Mouse (Mus musculus) B cell, adult 2 months (primary cell): ENCODE measurements around the gene Ttll8.

Experiments used
- DNase-seq, 2 experiments: peaks; one replicate each; pipeline ENCODE4 v3.0.0; 2022

Gene Ttll8

DNA sequence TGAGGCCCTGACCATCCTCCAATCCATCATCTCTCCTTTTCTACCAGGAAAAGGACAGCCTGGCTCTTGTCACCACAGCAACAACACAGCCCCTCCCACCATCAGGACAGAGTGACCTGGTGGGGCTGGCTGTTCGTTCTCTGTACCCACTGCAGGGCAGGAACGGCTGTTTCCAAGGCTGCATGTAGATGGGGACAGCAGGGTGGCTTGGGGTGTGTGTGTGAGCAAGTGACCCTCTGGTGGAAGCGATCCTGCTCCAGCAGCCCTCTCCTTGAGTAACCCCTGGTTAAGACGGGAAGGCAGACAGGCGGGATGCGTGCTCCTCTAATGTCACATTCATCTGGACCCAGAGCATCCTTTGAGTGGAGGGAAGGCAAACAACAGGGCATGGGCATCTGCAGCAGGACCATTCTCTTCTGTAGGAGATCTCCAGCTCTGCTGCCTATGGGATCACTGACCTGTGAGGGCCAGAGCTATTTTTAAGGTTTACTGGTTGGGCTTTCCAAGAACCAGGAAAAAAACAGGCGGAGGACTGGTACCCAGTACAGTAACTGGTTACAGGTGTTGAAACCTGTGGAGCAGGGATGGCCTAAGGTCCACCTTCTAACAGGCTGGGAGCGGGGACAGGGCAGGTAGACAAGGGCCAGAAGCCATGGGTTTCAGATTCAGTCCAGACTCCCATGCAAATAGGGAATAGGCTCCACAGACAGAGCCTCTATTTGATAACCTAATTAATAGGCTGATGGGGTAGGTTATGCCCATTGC, 94.8 kb downstream of the Ttll8 start:
- DNase-seq, result no peak

DNA sequence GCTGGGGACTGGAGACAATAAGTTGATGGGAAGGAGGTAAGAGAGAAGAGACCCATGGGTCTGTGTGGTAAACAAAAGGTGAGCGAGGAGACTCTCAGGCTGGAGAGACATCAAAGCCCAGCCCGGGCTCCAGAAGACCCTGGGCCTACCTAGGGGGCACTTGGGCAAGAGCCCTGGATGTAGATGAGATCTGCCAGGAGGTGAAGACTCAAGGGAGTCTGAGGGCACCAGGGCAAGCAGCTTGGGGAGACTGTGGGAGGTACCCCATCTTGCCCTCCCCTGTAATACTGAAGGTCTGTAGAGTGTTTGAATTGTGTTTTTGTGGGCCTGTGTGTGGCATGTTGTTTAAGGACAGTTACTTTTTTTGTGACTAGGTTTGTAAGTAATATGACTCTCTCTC, 95.5 kb downstream of the Ttll8 start:
- no peak for DNase-seq

DNA sequence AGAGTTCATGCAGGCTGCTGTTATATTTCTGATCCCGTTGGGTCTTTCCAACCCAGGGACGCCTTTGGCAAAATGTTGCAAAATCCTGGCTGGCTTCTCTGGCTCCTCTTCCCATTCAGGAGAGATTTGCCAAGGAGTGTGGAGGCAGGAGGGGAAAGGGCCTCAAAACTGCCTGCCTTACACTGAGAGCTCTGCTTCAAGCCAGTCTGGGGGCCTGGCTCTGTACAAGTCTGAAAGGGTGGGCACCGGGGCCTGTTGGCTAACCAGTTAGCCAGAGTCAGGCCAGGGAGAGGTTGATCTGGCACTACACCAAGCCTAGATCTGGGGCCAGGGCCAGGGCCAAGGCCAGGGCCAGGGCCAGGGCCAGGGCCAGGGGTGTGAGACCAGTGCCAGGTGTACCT, 96.1 kb downstream of the Ttll8 start:
- no peak for DNase-seq

DNA sequence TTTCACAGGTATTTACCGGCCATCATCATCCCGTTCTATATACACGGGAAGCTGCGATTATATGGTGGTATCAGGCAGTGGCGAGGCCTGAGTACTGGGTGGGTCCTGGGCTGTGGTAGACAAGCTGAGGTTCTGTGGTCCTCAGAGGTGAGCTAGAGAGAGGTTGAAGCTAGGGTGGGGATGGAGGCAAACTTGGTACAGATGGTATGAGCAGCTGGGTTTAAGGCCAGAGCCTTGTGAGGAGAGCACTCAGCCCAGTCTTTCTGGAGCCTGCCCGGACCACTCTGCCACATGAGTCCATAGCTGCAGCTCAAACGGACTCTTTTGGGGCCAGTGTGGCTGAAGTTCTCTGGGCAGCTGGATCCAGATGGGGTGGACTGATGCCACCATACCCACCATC, 96.9 kb downstream of the Ttll8 start:
- no peak for DNase-seq

DNA sequence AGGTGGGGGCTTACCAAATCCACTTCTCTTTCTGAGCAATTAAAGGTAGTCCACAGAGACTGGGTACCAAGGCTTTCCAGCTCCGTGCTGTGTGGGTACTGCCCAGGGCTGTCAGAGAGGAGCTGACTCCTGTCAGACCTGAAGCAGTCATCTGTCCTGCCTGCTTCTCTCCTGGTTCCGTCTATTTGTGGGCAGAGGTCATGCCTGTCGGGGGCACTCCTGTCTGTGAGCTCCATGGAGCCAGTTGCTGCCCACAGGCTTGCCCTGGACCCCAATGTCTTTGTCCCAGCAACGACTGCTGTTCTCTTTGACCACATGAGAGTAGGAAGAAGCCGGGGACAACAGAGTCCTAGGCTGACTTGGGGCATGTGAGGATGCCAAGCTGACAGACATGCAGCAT, 97.6 kb downstream of the Ttll8 start:
- DNase-seq, result no peak

DNA sequence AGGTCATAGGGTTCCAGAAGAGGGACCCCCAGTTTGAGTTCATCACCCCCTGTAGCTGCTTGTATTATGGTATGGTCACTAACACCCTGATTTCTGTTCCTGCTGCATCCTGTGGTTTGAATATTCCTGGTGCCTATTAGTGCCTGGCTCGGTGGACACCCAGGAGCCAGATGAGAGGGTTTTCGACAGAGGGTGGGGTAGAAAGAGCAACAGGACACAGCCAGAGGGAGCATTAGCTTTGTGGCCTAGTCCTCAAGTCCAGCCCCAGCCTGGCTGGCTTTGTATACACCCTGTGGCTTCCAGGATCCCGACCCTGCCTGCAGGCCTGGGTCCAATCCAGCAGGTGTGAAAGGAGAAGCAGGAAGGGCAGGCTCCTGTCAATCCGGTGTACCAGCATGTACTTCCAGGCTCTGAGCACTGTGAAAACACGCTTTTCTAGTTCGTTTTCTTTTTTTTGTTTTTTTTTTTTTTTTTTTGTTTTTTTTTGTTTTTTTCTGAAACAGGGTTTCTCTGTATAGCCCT, 98.3 kb downstream of the Ttll8 start:
- DNase-seq, result no peak

DNA sequence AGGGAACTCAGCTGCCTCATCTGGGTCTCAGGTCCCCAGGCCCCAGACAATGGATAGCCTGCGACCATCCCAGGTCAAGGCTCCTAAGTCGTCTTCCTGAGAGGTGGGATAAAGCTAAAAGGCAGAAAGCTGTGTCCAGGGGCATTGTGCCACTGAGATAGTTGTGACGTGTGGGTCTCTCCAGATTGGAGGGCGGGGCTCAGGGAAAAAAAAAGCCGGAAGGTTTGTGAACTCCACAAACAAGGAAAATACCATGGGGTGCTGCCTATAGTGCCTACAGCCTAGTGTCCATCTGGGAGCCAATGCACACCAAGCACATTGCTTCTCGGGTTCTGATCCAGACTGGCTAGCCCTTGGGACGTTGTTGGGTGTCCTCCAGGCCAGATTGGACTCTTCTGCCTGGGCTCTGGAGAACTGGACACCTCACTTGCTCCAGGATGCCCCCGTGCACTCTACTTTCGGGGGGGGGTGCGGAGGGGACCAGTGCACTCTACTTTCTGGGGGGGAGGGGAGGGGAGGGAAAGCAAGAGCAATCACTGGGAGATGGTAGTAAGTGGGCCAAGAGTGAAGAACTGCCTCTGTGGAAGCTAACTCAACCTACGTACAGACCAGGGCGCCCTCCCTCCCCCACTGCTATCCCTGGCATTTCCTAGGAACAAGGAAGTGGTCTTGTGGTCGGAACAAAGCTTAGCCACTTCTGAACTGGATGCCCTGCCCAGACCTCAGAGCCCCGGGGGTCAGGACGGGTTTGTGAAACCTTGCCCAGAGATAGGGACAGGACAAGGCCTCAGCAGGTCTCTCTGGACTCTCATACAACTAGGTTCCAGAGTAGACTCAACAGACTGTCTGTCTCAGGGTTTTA, 99.0 kb downstream of the Ttll8 start:
- no peak for DNase-seq

DNA sequence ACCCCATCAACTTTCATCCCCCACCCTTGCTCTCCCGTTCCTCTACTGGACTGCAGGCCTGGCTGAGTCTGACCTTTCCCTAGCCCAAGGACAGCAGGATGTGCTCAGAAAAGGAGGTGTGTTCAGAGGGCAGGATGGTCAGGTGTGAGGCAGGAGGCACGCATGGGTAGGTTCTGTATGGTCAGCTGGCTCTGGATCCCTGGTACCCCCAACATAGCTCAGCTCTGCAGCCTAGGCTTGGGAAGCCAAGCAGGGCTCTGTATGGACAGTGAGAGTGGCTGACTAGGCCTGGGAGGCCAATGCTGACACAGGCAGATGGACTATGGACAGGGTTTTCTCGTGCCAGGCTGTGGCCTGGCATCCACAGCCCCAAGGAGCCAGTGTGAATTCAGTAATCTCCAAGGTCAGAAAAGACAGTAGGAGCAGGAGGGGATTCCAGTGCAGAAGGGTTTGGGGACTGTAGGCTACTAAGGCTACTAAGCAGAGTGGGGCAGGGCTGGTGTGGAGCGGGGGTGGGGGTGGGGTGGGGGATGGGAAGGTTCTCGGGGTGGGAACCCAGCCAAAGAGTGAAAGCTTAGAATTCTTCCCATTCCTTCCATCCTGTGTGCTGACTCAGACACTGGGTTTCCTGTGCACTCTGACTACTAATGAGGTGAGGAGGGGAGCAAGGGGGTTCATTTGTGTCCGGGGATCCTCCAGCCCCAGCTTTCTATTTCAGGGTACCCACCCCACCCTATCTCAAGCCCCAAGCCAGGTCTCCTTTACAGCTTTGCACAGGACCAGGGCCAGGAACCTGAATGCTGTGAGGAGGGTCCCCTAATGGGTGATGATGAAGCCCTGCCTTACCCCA, 99.9 kb downstream of the Ttll8 start:
- DNase-seq, result no peak

DNA sequence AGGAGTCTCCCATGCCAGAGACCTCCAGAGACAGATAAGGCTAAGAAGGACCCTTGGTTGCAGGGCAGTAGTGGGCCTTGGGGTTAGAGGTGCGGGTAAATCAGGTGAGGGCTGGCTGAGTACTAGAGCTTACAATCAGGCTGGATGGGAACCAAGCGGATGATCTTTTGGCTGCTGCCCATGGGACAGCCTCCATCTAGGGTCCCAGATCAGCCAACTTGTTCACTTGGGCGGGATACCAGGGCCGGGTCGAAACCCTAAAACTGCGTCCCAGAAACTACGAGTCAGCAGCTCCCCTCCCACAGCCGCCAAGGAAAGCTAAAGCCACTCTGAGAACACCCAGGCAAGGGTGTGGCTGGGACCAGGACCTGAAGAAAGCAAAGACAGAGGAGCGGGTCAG, 101.1 kb downstream of the Ttll8 start:
- no peak for DNase-seq

DNA sequence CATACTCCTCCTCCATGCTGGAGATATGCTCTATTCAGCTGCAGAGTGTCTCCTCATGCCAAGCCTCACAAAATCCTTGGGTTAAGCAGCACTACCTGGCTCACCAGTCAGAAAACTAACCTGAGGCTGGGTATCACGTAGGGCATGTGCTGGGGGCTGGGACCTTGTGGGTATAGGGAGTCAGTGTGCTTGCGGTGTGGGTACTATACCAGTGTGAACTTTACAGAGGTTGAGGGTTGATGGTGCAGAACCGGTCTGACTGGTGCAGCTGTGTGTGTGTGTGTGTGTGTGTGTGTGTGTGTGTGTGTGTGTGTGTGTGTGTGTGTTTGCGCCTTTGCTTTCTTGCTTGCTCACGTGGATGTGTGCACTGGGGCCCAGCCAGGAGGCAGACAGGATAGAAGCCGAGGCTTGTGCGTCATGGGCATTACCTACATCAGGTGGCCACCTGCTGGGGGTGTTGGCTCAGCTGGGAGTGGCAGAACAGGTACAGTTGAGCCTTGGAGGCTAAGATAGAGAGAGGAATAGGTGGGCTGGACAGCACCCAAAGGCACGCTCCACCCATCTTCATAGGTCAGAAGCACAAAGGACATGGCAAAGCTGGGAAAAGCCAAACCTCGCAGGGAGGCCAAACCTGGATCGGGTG, 102.6 kb downstream of the Ttll8 start:
- DNase-seq, result no peak

DNA sequence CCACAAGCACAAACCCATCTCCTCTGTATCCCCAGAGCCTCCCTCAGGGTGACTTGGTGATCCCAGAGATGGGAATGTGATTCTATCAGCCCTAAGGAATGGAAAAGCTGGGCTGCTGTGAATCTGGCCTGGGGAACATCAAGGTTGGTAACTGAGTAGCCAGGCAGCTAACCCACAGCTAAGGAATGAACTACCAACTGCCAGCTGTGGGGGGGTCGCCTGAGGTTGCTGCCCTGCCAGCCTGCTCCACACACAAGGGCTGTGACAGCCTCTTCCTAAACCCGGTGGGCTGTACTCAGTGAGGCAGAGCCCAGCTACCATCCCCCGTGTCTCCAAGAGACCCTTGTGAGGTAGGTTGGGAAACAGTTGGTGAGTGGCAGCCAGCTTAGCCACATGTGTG, 103.1 kb downstream of the Ttll8 start:
- no peak for DNase-seq

DNA sequence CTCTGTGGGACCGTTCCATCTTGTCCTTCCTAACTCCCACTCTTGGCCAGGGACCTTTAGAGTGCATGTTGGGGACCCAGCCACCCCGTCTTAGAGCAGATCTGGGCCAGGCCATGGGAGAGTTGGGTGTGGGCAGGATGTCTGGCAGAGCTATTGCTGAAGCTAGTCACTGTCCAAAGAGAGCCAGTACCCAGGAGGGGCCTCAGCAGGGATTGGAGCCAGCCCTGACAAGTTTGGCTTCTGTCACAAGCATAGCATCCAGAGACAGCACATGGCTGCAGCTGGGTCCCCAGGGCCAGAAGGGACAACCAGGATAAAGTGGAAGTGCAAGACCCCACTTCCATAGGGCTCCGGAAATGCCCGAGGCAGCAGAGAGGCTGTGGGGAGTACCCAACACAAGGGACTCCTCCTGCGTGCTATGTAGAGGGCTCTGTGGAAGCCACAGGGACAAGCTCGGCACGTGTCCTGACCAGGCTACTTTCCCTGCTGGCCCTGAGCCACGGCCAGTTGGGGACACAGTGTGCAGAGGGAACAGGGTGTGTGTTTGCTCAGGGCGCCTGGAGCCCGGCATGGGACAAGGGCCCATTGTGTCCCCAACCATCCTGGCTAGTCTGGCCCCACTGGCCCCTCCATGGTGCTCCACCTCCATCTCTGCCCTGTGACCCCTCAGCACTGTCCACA, 103.9 kb downstream of the Ttll8 start:
- DNase-seq, result no peak

DNA sequence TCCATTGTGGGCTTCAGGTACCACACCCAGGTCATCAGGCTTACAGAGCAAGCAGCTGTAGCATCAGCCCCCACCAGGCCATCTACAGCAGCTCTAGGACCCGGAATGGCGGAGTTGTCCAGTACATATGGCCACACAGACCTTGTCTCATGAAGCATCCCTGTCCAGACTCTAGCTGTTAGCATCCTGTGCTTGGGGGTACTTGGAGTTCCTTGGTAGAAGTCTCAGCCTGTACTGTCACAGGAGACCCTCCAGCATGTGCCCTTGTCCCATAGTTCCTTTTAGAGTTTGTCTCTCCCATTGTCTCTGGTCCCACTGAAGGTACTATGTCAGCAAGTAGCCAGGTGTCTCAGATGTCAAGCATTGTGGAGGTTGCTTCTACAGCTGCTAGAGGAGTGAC, 104.6 kb downstream of the Ttll8 start:
- DNase-seq, result no peak

DNA sequence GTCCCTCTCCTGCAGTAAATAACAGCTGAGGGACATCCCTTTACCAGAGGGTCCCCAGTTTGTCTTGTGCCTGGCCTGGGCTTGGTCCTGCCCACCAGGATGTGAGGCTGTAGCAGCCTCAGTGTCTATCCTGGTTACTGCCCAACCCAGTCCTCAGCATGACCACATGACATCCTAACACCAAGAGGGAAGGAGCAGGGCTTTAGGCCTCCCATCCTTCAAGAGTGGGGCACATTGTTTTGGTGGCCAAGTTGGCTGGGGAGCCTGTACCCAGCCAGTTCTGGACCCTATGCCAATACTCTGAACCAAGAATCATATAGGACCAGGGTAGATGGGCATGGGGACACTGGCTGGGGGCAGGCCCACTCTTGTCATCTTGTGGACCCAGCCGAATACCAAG, 105.6 kb downstream of the Ttll8 start:
- no peak for DNase-seq

DNA sequence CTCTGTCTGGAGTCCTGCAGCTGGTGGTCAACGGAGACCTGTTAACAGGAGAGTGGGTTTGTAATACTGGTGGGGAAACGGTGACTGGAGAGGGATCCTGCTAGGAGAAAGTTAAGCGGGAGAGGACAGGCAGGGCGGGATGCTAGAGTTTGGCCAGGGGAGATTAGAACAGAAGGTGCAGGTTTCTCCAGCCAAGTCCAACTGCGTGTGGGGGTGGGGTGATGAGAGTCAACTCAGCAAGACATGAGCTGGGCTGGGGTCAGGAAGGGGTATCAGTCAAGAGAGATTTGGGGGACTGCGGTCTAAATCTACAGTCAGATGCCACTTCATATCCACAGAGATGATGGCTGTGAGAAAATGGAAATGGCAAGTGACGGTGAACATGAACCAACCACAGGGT, 109.3 kb downstream of the Ttll8 start:
- DNase-seq, result no peak

DNA sequence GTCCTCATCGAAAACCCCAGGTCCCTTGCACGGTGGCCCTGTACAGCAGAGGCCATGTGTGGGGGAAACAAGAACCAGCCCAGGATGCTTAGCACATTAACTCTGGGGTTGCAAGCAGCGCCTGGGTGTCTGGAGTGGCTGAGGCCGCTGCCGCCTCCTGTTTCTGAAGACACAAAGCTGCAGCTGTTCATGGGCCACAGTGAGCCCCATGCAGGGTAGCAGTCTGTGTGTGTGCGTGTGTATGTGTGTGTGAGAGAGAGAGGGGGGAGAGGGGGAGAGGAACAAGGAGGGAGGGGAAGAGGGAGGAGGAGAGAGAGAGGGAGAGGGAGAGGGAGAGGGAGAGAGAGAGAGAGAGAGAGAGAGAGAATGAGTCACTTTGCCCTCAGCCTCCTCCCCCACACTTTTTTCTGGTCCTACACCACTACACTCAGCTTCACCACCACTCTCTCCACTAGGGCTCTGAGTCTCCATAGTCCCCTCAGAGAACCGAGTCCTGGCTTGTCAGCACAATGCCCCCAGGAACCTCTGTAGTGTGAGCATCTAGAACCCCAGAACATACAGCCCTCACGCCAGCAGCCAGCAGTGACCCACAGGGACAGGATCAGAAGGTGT, 110.6 kb downstream of the Ttll8 start:
- no peak for DNase-seq

DNA sequence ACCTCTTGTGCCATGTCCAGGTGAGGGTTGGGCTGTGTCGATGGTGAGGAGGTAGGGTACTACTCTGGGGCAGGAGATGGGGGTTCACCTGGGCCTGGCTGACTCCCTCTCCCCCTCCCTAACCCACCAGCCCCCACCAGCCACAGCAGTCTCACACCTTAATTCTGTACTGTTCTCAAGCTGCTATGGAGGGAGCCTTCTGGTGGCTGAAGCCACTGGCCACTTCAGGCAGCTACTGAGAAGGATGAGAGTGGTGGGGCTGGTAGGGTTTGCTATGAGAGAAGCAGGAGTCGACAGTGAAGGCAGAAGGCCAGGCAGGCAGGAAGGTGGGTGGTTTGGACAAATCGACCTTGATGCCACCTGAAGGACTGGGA, 111.9 kb downstream of the Ttll8 start:
- no peak for DNase-seq

DNA sequence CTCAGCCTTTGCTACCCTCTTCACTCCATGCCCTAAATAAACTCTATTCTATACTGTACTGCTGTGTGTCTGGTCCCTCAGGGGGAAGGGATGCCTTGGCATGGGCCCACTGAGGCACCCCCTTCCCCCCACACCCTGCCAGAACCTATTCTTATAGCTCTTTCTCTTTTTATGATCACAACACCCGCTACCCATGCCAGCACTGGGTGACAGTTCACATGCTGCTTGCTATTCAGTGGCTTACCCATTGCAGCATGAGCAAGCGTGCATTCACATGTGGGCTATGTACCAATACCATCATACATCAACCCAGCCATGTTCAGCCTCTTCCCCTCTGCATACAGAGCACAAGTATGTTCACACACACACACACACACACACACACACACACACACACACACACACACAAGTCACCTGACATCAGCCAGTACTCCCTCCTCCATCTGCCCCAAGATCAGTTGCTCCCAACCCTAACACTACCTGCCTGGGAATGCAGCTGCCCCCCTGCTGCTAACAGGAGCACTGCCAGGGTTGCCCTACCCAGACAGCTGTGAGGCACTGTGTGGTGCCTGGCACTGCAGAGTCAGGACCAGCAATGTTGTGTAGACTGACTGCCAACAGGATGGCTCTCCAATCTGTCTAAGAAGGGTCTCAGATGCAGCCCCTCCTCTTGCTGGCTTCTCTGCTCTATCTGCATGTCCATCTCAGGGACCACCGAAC, 112.5 kb downstream of the Ttll8 start:
- DNase-seq, result no peak

DNA sequence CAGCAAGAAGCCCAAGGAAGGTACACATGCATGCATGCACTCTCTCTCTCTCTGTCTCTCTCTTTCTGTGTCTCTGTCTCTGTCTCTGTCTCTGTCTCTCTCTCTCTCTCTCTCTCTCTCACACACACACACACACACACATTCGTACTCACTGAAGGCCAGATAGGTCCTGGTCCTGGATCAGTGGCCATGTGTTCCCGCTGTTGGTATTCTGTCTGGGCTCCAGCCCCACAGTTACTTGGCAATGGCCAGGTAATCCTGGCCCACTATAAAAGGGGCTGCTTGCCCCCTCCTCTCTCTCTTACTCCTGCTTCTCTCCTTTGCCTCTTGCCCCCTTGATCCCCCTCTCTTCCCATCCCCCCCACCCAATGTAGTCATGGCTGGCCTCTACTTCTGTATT, 113.1 kb downstream of the Ttll8 start:
- no peak for DNase-seq
